In genomic region chr17:8421517-8421916, GRCm38 (mm10) we compare ENCODE assay signal across 20 mouse cellular contexts. TPM values are rescaled to one million over a fixed set of nuclear protein-coding genes. Genes with fewer than 3 reads are reported as not detected.
DNase-seq lines count a peak whose midpoint lies in the region; ATAC-seq lines count a peak whose summit lies in the region.
"Had no signal": no experiment of that assay in that cellular context is flagged by ENCODE, and none has a peak within 500 bp of the region (broad histone marks: within the 10 kb centered on the region; RNA-seq: fewer than 3 reads in every experiment).

No protein-coding gene starts in this region.

- ATAC-seq in granulocyte monocyte progenitor cell, adult 5-6 weeks (replicated peaks; ENCODE audit: poor library complexity, severe bottlenecking) = peak; percentile 88
- peak; percentile 84 for ATAC-seq in megakaryocyte progenitor cell, adult 5-6 weeks (replicated peaks; ENCODE audit: poor library complexity)
- no peak for ATAC-seq in CD4-positive, CD25-positive, alpha-beta regulatory T cell, adult 4 months
- ATAC-seq: forebrain, embryonic 14.5 days; inflammation-experienced regulatory T-cells, adult 6 months; intestine, postnatal 0 days had no signal

- DNase-seq in adrenal gland, postnatal 14 days = peak; percentile 24
- DNase-seq in adrenal gland, postnatal 25 days = no peak
- DNase-seq in thymus, postnatal 0 days (ENCODE audit: low spot score) = no peak
- DNase-seq in cerebellum, adult 11 months = no peak
- DNase-seq: adrenal gland, adult 8-10 months; cerebellum, adult 18-20 months; cerebellum, adult 9-11 months; cerebellum, postnatal 36 days; gastrocnemius, postnatal 36 days; heart, adult 18-20 months had no signal

RNA-seq across cellular contexts. Expression of gene T, which starts 12.7 kb away (rescaled TPM):
- total RNA-seq in adrenal gland, postnatal 14 days (2021) = not detected in 2 replicates
- total RNA-seq in adrenal gland, postnatal 25 days (2021) = not detected in 2 replicates
- not detected in 2 replicates for total RNA-seq in granulocyte monocyte progenitor cell, adult 5-6 weeks (2014; fragmentation: Nextera tagmentation)
- total RNA-seq in granulocyte monocyte progenitor cell, adult 5-6 weeks (2017) = not detected in 2 replicates
- not detected in 2 replicates for total RNA-seq in megakaryocyte progenitor cell, adult 5-6 weeks (2015)
- total RNA-seq in megakaryocyte progenitor cell, adult 5-6 weeks (2017) = not detected in 2 replicates
- polyA plus RNA-seq in thymus, postnatal 0 days (2015; fragmentation: Nextera tagmentation; extraction: Ambion mirVana) = 0.09 and 0.14 TPM in 2 replicates
- not detected for polyA plus RNA-seq in CD4-positive, CD25-positive, alpha-beta regulatory T cell, adult 4 months (2017; shearing (Covaris generic))
- total RNA-seq: adrenal gland, adult 8-10 months; gastrocnemius, adult 8-10 months; gastrocnemius, postnatal 36 days; heart, adult 18-20 months; heart, postnatal 25 days had no signal
- polyA plus RNA-seq: C2C12; erythroblast, embryonic 14.5 days; inflammation-experienced regulatory T-cells, adult 6 months had no signal
